Mouse (Mus musculus): ENCODE measurements around the gene Wnt8b.
"Not testable (repeated sequence)": the region's sequence is repeated elsewhere in the genome, so short reads cannot be mapped to it uniquely, and the experiment has no call there.

Wnt8b gene

GRCm38 (mm10) chr19:44493128-44493527, at the start of gene Wnt8b:
Gene Wnt8b (plus strand): TSS chr19:44493472.
- in situ Hi-C loops (cut with MboI): no loop called here

GRCm38 (mm10) chr19:44445755-44446154, 47.5 kb upstream of the Wnt8b start:
- in situ Hi-C loops (cut with MboI): no loop called here

- in situ Hi-C loops (cut with MboI): no loop called here
Observed at GRCm38 (mm10) chr19:44447927-44448326, 45.3 kb upstream of the Wnt8b start.

- in situ Hi-C loops (cut with MboI): no loop called here
Observed at GRCm38 (mm10) chr19:44454862-44455261, 38.4 kb upstream of the Wnt8b start.

GRCm38 (mm10) chr19:44455356-44455755, 37.9 kb upstream of the Wnt8b start:
- in situ Hi-C loops (cut with MboI): no loop called here

GRCm38 (mm10) chr19:44457359-44458055, 35.8 kb upstream of the Wnt8b start:
- in situ Hi-C loops (cut with MboI): no loop called here

GRCm38 (mm10) chr19:44458696-44459095, 34.6 kb upstream of the Wnt8b start:
- in situ Hi-C loops (cut with MboI): no loop called here

GRCm38 (mm10) chr19:44460441-44460840, 32.8 kb upstream of the Wnt8b start:
- in situ Hi-C loops (cut with MboI): no loop called here

- in situ Hi-C loops (cut with MboI): no loop called here
Observed at GRCm38 (mm10) chr19:44461500-44461899, 31.8 kb upstream of the Wnt8b start.

GRCm38 (mm10) chr19:44462141-44462540, 31.1 kb upstream of the Wnt8b start:
- in situ Hi-C loops (cut with MboI): no loop called here

- in situ Hi-C loops (cut with MboI): not testable (repeated sequence)
Observed at GRCm38 (mm10) chr19:44465960-44466525, 27.2 kb upstream of the Wnt8b start.

- in situ Hi-C loops (cut with MboI): no loop called here
Observed at GRCm38 (mm10) chr19:44474158-44474557, 19.1 kb upstream of the Wnt8b start.

GRCm38 (mm10) chr19:44475268-44475667, 18.0 kb upstream of the Wnt8b start:
- in situ Hi-C loops (cut with MboI): loop anchor here (5.0 kb wide), 1 partner anchor 53 kb away; no protein-coding TSS in a partner anchor

GRCm38 (mm10) chr19:44476541-44476940, 16.7 kb upstream of the Wnt8b start:
- in situ Hi-C loops (cut with MboI): loop anchor here (5.0 kb wide), 1 partner anchor 54 kb away; no protein-coding TSS in a partner anchor

GRCm38 (mm10) chr19:44487266-44487665, 6.0 kb upstream of the Wnt8b start:
- in situ Hi-C loops (cut with MboI): no loop called here

GRCm38 (mm10) chr19:44496511-44496910, 3.2 kb downstream of the Wnt8b start:
- in situ Hi-C loops (cut with MboI): no loop called here

GRCm38 (mm10) chr19:44496941-44497340, 3.7 kb downstream of the Wnt8b start:
- in situ Hi-C loops (cut with MboI): no loop called here

- in situ Hi-C loops (cut with MboI): no loop called here
Observed at GRCm38 (mm10) chr19:44498936-44499335, 5.7 kb downstream of the Wnt8b start.

- in situ Hi-C loops (cut with MboI): no loop called here
Observed at GRCm38 (mm10) chr19:44500240-44500639, 7.0 kb downstream of the Wnt8b start.

- in situ Hi-C loops (cut with MboI): no loop called here
Observed at GRCm38 (mm10) chr19:44501925-44502324, 8.7 kb downstream of the Wnt8b start.

- in situ Hi-C loops (cut with MboI): no loop called here
Observed at GRCm38 (mm10) chr19:44502741-44503140, 9.5 kb downstream of the Wnt8b start.

GRCm38 (mm10) chr19:44510534-44511175, 17.4 kb downstream of the Wnt8b start:
- in situ Hi-C loops (cut with MboI): no loop called here

Data from mature B cell (primary cell).